Mouse (Mus musculus) midbrain, embryonic 11.5 days (tissue): ENCODE results near the gene Cfap43. TPM values are rescaled to one million over a fixed set of nuclear protein-coding genes. Genes with fewer than 3 reads are reported as not detected.

ENCODE experiments used
- ATAC-seq: fragments of 200-750 bp; cut with Nextera tagmentation; 2 replicates; pipeline ENCODE4 v1.8.0; 2017; ENCODE audit warnings: moderate TSS enrichment, moderate library complexity; ENCODE audit not compliant: low FRiP score
- DNase-seq: peaks from one replicate; pipeline ENCODE4 v3.0.0; 2015; ENCODE audit warnings: low spot score; ENCODE audit errors: missing footprints
- H3K27ac ChIP-seq: fragments of 300-500 bp; sonication (generic); 2 replicates; pipeline ENCODE4 v1.5.1; 2014; ENCODE audit warnings: low read depth, low read length
- H3K27me3 ChIP-seq: fragments of 300-500 bp; sonication (generic); 2 replicates; pipeline ENCODE4 v1.6.1; 2014; ENCODE audit warnings: mild to moderate bottlenecking, low read length, moderate library complexity, mixed read lengths; ENCODE audit not compliant: control insufficient read depth, insufficient read depth
- H3K36me3 ChIP-seq: fragments of 300-500 bp; sonication (generic); 2 replicates; pipeline ENCODE4 v1.6.1; 2014; ENCODE audit warnings: mild to moderate bottlenecking, low read length, moderate library complexity, mixed read lengths; ENCODE audit not compliant: control insufficient read depth, insufficient read depth
- H3K4me1 ChIP-seq: fragments of 300-500 bp; sonication (generic); 2 replicates; pipeline ENCODE4 v1.6.1; 2014; ENCODE audit warnings: low read length; ENCODE audit not compliant: control insufficient read depth, insufficient read depth
- H3K4me2 ChIP-seq: fragments of 300-500 bp; sonication (generic); 2 replicates; pipeline ENCODE4 v1.6.1; 2014; ENCODE audit warnings: mild to moderate bottlenecking, moderate library complexity
- H3K4me3 ChIP-seq: fragments of 300-500 bp; sonication (generic); 2 replicates; pipeline ENCODE4 v1.5.1; 2014; ENCODE audit warnings: low read depth, low read length
- H3K9ac ChIP-seq: fragments of 300-500 bp; sonication (generic); 2 replicates; pipeline ENCODE4 v1.6.1; 2014; ENCODE audit warnings: low read length
- H3K9me3 ChIP-seq: fragments of 300-500 bp; sonication (generic); 2 replicates; pipeline ENCODE4 v1.6.1; 2016; ENCODE audit warnings: low read length; ENCODE audit not compliant: control insufficient read depth
- WGBS: fragments of 180-500 bp; shearing (Covaris S2); extraction: QIAGEN DNeasy Blood & Tissue Kit; methylation state at CpG from one replicate; pipeline ENCODE4 v1.1.7; 2014; 5-methylcytosine and 5-hydroxymethylcytosine counted together
- polyA plus RNA-seq: library from polyadenylated mRNA; unstranded; fragments of >200 nt; fragmentation: Nextera tagmentation; extraction: Ambion mirVana; gene quantifications from 2 replicates; pipeline ENCODE4 v1.2.1, GENCODE M21; 2014

Gene Cfap43
- polyA plus RNA-seq, 1 experiment from 2014 or later: 0.05 TPM

- Histone ChIP-seq H3K4me2 (no peak overlapping the region), H3K36me3 (no peaks in the 10 kb centered on the region), H3K27me3 (peaks cover 5% of the 10 kb centered on the region; the same call in 1 of the 2 replicates), H3K4me1 (no peaks in the 10 kb centered on the region), H3K9me3 (no peaks in the 10 kb centered on the region), H3K4me3 (no peak overlapping the region), H3K9ac (no peak overlapping the region), H3K27ac (no peak overlapping the region)
- DNase-seq (peak; percentile 81), ATAC-seq (no peak)
- WGBS: 87% methylated on average over 16 of the region's 16 CpGs
Measured at GRCm38 (mm10) chr19:47832316-47832715, 86.8 kb downstream of the Cfap43 start.

- Histone ChIP-seq H3K27ac (no peak overlapping the region), H3K4me1 (no peaks in the 10 kb centered on the region), H3K9me3 (no peaks in the 10 kb centered on the region), H3K36me3 (no peaks in the 10 kb centered on the region), H3K4me3 (no peak overlapping the region), H3K9ac (no peak overlapping the region), H3K27me3 (no peaks in the 10 kb centered on the region), H3K4me2 (no peak overlapping the region)
- peak; percentile 59 for DNase-seq
- WGBS: 93% methylated on average over 8 of the region's 8 CpGs
- ATAC-seq: no peak
Measured at GRCm38 (mm10) chr19:47831111-47831510, 88.0 kb downstream of the Cfap43 start.

GRCm38 (mm10) chr19:47829913-47830450, 89.1 kb downstream of the Cfap43 start:
- WGBS: 87% methylated on average over 14 of the region's 14 CpGs
- no peak overlapping the region for H3K4me2 ChIP-seq
- no peak overlapping the region for H3K27ac ChIP-seq
- no peak for ATAC-seq
- H3K9ac ChIP-seq: no peak overlapping the region
- no peak overlapping the region for H3K4me3 ChIP-seq
- H3K36me3 ChIP-seq: no peaks in the 10 kb centered on the region
- H3K27me3 ChIP-seq: no peaks in the 10 kb centered on the region
- H3K9me3 ChIP-seq: no peaks in the 10 kb centered on the region
- no peaks in the 10 kb centered on the region for H3K4me1 ChIP-seq
- DNase-seq: peak; percentile 53

- no peak overlapping the region for H3K4me3 ChIP-seq
- DNase-seq: no peak
- H3K9ac ChIP-seq: no peak overlapping the region
- H3K4me1 ChIP-seq: no peaks in the 10 kb centered on the region
- H3K27me3 ChIP-seq: no peaks in the 10 kb centered on the region
- H3K9me3 ChIP-seq: no peaks in the 10 kb centered on the region
- H3K27ac ChIP-seq: no peak overlapping the region
- no peak overlapping the region for H3K4me2 ChIP-seq
- 83% methylated on average over 5 of the region's 5 CpGs for WGBS
- no peaks in the 10 kb centered on the region for H3K36me3 ChIP-seq
- ATAC-seq: no peak
Measured at GRCm38 (mm10) chr19:47824026-47824425, 95.1 kb downstream of the Cfap43 start.

- no peak overlapping the region for H3K4me2 ChIP-seq
- H3K27ac ChIP-seq: no peak overlapping the region
- H3K27me3 ChIP-seq: no peaks in the 10 kb centered on the region
- no peaks in the 10 kb centered on the region for H3K36me3 ChIP-seq
- DNase-seq (no peak), ATAC-seq (no peak)
- WGBS: 20% methylated on average over 8 of the region's 8 CpGs
- H3K9me3 ChIP-seq: no peaks in the 10 kb centered on the region
- no peak overlapping the region for H3K4me3 ChIP-seq
- no peaks in the 10 kb centered on the region for H3K4me1 ChIP-seq
- H3K9ac ChIP-seq: no peak overlapping the region
Measured at GRCm38 (mm10) chr19:47822143-47822796, 96.8 kb downstream of the Cfap43 start.

GRCm38 (mm10) chr19:47821494-47821872, 97.6 kb downstream of the Cfap43 start:
- no peaks in the 10 kb centered on the region for H3K4me1 ChIP-seq
- no peak overlapping the region for H3K4me2 ChIP-seq
- peak; percentile 27; the same call in 1 of the 2 replicates for ATAC-seq
- no peak overlapping the region for H3K4me3 ChIP-seq
- WGBS: 64% methylated on average over 7 of the region's 7 CpGs
- no peaks in the 10 kb centered on the region for H3K9me3 ChIP-seq
- DNase-seq: no peak
- H3K36me3 ChIP-seq: no peaks in the 10 kb centered on the region
- H3K27ac ChIP-seq: no peak overlapping the region
- no peaks in the 10 kb centered on the region for H3K27me3 ChIP-seq
- no peak overlapping the region for H3K9ac ChIP-seq

GRCm38 (mm10) chr19:47820832-47821493, 98.1 kb downstream of the Cfap43 start:
- Histone ChIP-seq H3K36me3 (no peaks in the 10 kb centered on the region), H3K27me3 (no peaks in the 10 kb centered on the region), H3K4me3 (no peak overlapping the region), H3K4me1 (no peaks in the 10 kb centered on the region), H3K9me3 (no peaks in the 10 kb centered on the region), H3K27ac (no peak overlapping the region), H3K9ac (no peak overlapping the region), H3K4me2 (no peak overlapping the region)
- WGBS: 22% methylated on average over 9 of the region's 9 CpGs
- ATAC-seq (peak; percentile 46; the same call in 1 of the 2 replicates), DNase-seq (peak; percentile 95)

GRCm38 (mm10) chr19:47817692-47818091, 101.4 kb downstream of the Cfap43 start:
- ATAC-seq: no peak
- Histone ChIP-seq H3K27me3 (no peaks in the 10 kb centered on the region), H3K4me2 (no peak overlapping the region), H3K27ac (no peak overlapping the region), H3K9ac (no peak overlapping the region), H3K4me3 (no peak overlapping the region), H3K36me3 (no peaks in the 10 kb centered on the region), H3K9me3 (no peaks in the 10 kb centered on the region), H3K4me1 (no peaks in the 10 kb centered on the region)
- WGBS: 90% methylated on average over 9 of the region's 9 CpGs
- DNase-seq: no peak

GRCm38 (mm10) chr19:47814721-47815120, 104.4 kb downstream of the Cfap43 start:
- H3K27me3 ChIP-seq: no peaks in the 10 kb centered on the region
- H3K4me1 ChIP-seq: no peaks in the 10 kb centered on the region
- H3K9ac ChIP-seq: no peak overlapping the region
- no peaks in the 10 kb centered on the region for H3K36me3 ChIP-seq
- no peak overlapping the region for H3K27ac ChIP-seq
- no peak for DNase-seq
- H3K9me3 ChIP-seq: no peaks in the 10 kb centered on the region
- no peak overlapping the region for H3K4me2 ChIP-seq
- no peak overlapping the region for H3K4me3 ChIP-seq
- WGBS: 86% methylated on average over 5 of the region's 5 CpGs
- ATAC-seq: no peak
